Mouse (Mus musculus) ES-Bruce4 (cell line): ENCODE measurements around the gene Olfr1226. TPM values are rescaled to one million over a fixed set of nuclear protein-coding genes. Genes with fewer than 3 reads are reported as not detected.
"Not testable (repeated sequence)": the region's sequence is repeated elsewhere in the genome, so short reads cannot be mapped to it uniquely, and the experiment has no call there.

ENCODE experiments used
- H3K27ac ChIP-seq: 2 replicates; pipeline ENCODE4 v1.5.1; 2012; ENCODE audit warnings: low read length, inconsistent platforms; ENCODE audit not compliant: insufficient read depth
- H3K27me3 ChIP-seq: 2 replicates; pipeline ENCODE4 v1.6.1; 2012; ENCODE audit warnings: mild to moderate bottlenecking, low read length, inconsistent platforms; ENCODE audit not compliant: control insufficient read depth, poor library complexity, insufficient read depth, severe bottlenecking
- H3K36me3 ChIP-seq: 2 replicates; pipeline ENCODE4 v1.6.1; 2012; ENCODE audit warnings: inconsistent platforms, mild to moderate bottlenecking, low read length, moderate library complexity; ENCODE audit not compliant: control insufficient read depth, poor library complexity, insufficient read depth, severe bottlenecking
- H3K4me1 ChIP-seq: one replicate; pipeline ENCODE4 v1.8.1; 2011; ENCODE audit warnings: low read length; ENCODE audit not compliant: control insufficient read depth, insufficient read depth
- H3K4me3 ChIP-seq: 2 replicates; pipeline ENCODE4 v1.5.1; 2011; ENCODE audit warnings: low read depth, mild to moderate bottlenecking, low read length
- H3K9ac ChIP-seq: 2 replicates; pipeline ENCODE4 v1.6.1; 2012; ENCODE audit warnings: low read depth, mild to moderate bottlenecking, inconsistent platforms; ENCODE audit not compliant: poor library complexity, severe bottlenecking
- H3K9me3 ChIP-seq: replicated peaks from 2 replicates; pipeline ENCODE4 v1.6.1; 2012; ENCODE audit warnings: mild to moderate bottlenecking, low read length, inconsistent platforms; ENCODE audit not compliant: control insufficient read depth, poor library complexity, insufficient read depth, severe bottlenecking
- CTCF ChIP-seq: IDR thresholded peaks from one replicate; pipeline ENCODE4 v1.8.1; 2011; ENCODE audit warnings: low read depth, low read length
- EP300 ChIP-seq: IDR thresholded peaks from 2 replicates; pipeline ENCODE4 v1.6.1; 2011; ENCODE audit warnings: low read depth, low read length; ENCODE audit not compliant: insufficient read depth
- POLR2A ChIP-seq: IDR thresholded peaks from one replicate; pipeline ENCODE4 v1.8.1; 2011; ENCODE audit warnings: low read length; ENCODE audit not compliant: insufficient read depth
- polyA plus RNA-seq: library from polyadenylated mRNA; stranded (reverse); fragments of >200 nt; gene quantifications from 2 replicates; pipeline ENCODE4 v1.2.4, GENCODE M21; 2011; ENCODE audit warnings: low read depth; ENCODE audit not compliant: missing spikeins, insufficient read depth, insufficient read length

The Olfr1226 gene
- polyA plus RNA-seq: not detected in 2 replicates

DNA sequence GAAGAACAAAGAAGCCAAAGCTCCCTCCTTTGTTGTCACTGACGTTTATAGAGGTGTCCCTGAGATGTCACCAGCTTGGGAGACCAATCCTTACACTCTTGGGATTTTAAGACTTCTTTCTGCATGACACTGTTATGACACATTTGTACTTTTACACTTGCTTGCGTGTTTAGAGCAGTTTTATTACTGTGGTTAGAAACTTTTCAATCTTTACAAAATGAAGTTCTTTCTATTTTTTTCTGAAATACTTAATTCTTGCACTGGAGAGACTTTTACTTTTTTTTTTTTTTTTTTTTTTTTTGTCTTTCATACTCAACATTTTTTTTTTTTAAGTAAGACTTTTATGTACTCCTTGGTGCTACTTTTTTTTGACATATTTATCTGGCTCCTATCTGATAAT lies at the start of gene Olfr1226:
Olfr1226 (minus strand) TSS at position 101 of the 400 bp plus-strand sequence.
- Histone ChIP-seq H3K36me3 (no peaks in the 10 kb centered on the region), H3K4me3 (no peak within 1 kb of the TSS), H3K9me3 (no peaks in the 10 kb centered on the region), H3K27me3 (no peaks in the 10 kb centered on the region), H3K4me1 (no peaks in the 10 kb centered on the region), H3K9ac (no peak within 1 kb of the TSS), H3K27ac (no peak within 1 kb of the TSS)
- no peak for TF ChIP-seq POLR2A

DNA sequence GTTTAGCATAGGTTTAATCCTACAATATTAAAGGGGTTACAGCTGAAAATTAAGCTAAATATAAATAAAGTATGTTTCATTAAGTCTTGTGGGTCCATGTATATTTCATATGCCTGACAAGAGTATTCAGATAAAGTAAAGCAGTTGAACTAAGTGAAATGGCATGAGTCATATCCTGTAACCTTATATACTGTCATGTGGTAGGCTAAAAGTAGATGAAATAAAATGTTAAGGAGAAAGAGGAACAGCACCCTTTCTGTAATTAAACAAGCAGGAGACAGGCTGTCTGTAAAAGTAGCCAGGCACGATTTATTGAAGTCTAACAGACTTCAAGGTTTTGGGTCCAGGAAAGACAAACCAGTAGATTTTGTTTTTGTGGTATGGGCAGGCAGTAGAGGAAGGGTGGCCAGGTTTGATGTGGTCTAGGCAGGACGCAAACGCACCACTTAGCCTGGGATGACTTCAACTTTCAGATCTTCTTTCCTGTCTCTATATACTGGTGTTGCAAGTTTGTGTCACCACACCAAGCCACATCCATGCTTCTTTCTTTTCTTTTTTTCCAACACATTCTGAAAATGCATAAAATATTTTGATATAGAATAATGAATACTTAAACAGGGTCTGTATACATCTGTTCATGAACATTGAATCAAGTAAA lies 3.4 kb downstream of the Olfr1226 start:
- no peaks in the 10 kb centered on the region for H3K4me1 ChIP-seq
- H3K27ac ChIP-seq: no peak overlapping the region
- H3K36me3 ChIP-seq: no peaks in the 10 kb centered on the region
- no peaks in the 10 kb centered on the region for H3K27me3 ChIP-seq
- no peak overlapping the region for H3K9ac ChIP-seq
- no peaks in the 10 kb centered on the region for H3K9me3 ChIP-seq
- TF ChIP-seq EP300 (no peak), POLR2A (no peak), CTCF (no peak)
- H3K4me3 ChIP-seq: no peak overlapping the region

- TF ChIP-seq POLR2A: no peak
- TF ChIP-seq EP300: no peak
- no peak for TF ChIP-seq CTCF
- Histone ChIP-seq H3K9ac (no peak within 1 kb of the TSS), H3K27me3 (no peaks in the 10 kb centered on the region), H3K4me1 (no peaks in the 10 kb centered on the region), H3K27ac (no peak within 1 kb of the TSS), H3K36me3 (no peaks in the 10 kb centered on the region), H3K4me3 (no peak within 1 kb of the TSS), H3K9me3 (no peaks in the 10 kb centered on the region)
Measured at GRCm38 (mm10) chr2:89174569-89174968, 25.3 kb downstream of the Olfr1226 start, which contains the start of gene Olfr1225. Gene Olfr1225, minus strand, starts transcription at chr2:89174669.

DNA sequence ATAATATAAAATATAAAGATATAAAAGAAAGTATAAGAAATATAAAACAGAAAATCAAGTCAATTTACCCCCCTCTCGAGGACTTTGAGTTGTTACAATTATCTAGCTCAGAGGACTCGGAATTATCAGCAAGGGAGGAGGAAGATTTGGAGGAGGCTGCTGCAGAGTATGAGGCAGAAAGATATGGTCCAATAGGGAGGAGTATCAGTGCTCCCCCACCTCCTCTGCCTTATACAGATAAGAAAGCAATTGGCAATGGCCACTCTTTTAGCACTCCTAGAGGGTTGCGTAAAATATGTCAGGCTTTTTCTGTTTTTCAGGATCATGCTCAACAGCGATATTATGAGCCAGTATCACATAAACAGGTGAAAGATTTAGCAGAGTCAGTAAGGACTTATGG lies 35.1 kb downstream of the Olfr1226 start:
- H3K27me3 ChIP-seq, H3K27ac ChIP-seq: not testable (repeated sequence)

DNA sequence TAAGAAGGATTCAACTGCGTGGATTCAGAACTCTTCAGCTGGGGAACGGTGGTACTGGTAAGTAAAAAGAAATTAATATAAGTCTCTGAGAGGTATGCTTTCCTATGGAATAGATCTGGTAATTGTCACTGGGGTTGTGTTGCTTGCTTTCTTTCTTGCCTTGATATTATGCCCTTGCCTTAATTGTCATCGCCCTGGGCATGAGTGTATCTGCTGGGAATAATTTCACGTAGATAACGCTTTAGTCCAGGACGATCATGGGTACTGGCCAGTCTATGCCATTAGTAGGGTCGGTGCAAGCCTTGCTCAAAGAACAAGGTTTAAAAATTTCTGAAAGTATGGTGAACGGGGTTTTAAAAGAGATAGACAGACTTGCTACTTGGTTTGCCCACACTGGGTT lies 35.9 kb downstream of the Olfr1226 start, which contains the start of gene Olfr1224-ps1:
Olfr1224-ps1 (minus strand) TSS at position 101 of the 400 bp plus-strand sequence.
- not testable (repeated sequence) for H3K27ac ChIP-seq, H3K9ac ChIP-seq, H3K36me3 ChIP-seq, H3K4me1 ChIP-seq, H3K4me3 ChIP-seq, H3K27me3 ChIP-seq, H3K9me3 ChIP-seq

More for the DNA sequence above, 35.1 kb downstream of the Olfr1226 start:
- not testable (repeated sequence) for H3K9me3 ChIP-seq, H3K36me3 ChIP-seq, H3K4me1 ChIP-seq, H3K4me3 ChIP-seq, H3K9ac ChIP-seq

DNA sequence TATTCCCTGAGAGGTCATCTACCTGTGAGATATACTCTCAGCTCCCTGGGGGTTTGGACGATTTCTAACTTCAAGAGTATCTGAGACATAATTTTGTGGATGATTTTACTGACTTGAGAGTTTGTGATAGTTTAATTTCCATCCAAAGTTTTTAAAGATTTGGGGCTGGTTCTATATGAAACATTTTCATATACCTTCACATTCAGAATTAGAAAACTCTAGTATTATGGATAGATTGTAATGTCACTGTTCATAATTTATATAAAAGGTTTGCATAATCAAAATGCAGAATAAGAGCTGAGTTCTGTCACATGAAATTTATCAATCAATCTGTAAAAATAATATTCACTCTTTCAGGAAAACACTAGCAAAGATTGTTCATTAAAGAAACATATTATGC lies 48.4 kb downstream of the Olfr1226 start, which contains the start of gene Olfr1223:
Olfr1223 (minus strand) TSS at position 101 of the 400 bp plus-strand sequence.
- H3K9ac ChIP-seq: no peak within 1 kb of the TSS
- no peak within 1 kb of the TSS for H3K27ac ChIP-seq
- no peak within 1 kb of the TSS for H3K4me3 ChIP-seq
- H3K36me3 ChIP-seq: no peaks in the 10 kb centered on the region
- TF ChIP-seq POLR2A (no peak), EP300 (no peak)
- no peaks in the 10 kb centered on the region for H3K27me3 ChIP-seq
- no peaks in the 10 kb centered on the region for H3K4me1 ChIP-seq
- H3K9me3 ChIP-seq: no peaks in the 10 kb centered on the region

Other genes starting within 250 kb of the Olfr1226 start
- not detected in 2 replicates for gene Olfr1212, start 246.1 kb downstream of the Olfr1226 start, polyA plus RNA-seq
- not detected in 2 replicates for gene Gm13762, start 219.8 kb downstream of the Olfr1226 start, polyA plus RNA-seq
- not detected in 2 replicates for gene Olfr1214, start 207.4 kb downstream of the Olfr1226 start, polyA plus RNA-seq
- not detected in 2 replicates for gene Olfr1215, start 193.1 kb downstream of the Olfr1226 start, polyA plus RNA-seq
- not detected in 2 replicates for gene Olfr1216, start 181.7 kb downstream of the Olfr1226 start, polyA plus RNA-seq
- gene Olfr1217, start 168.0 kb downstream of the Olfr1226 start, polyA plus RNA-seq: not detected in 2 replicates
- not detected in 2 replicates for gene Olfr1218, start 138.9 kb downstream of the Olfr1226 start, polyA plus RNA-seq
- gene Olfr1219, start 116.5 kb downstream of the Olfr1226 start, polyA plus RNA-seq: not detected in 2 replicates
- gene Olfr1220, start 93.2 kb downstream of the Olfr1226 start, polyA plus RNA-seq: not detected in 2 replicates
- gene Olfr1221, start 82.8 kb downstream of the Olfr1226 start, polyA plus RNA-seq: not detected in 2 replicates
- not detected in 2 replicates for gene Olfr1222, start 67.0 kb downstream of the Olfr1226 start, polyA plus RNA-seq
- not detected in 2 replicates for gene Olfr1223, start 48.5 kb downstream of the Olfr1226 start, polyA plus RNA-seq
- gene Olfr1224-ps1, start 36.0 kb downstream of the Olfr1226 start, polyA plus RNA-seq: not detected in 2 replicates
- not detected in 2 replicates for gene Olfr1225, start 25.4 kb downstream of the Olfr1226 start, polyA plus RNA-seq
- gene Olfr1228, start 54.0 kb upstream of the Olfr1226 start, polyA plus RNA-seq: not detected in 2 replicates
- gene Olfr1229, start 88.0 kb upstream of the Olfr1226 start, polyA plus RNA-seq: not detected in 2 replicates
- gene Olfr1230, start 97.2 kb upstream of the Olfr1226 start, polyA plus RNA-seq: not detected in 2 replicates
- not detected in 2 replicates for gene Olfr1231, start 107.0 kb upstream of the Olfr1226 start, polyA plus RNA-seq
- gene Olfr1232, start 129.6 kb upstream of the Olfr1226 start, polyA plus RNA-seq: not detected in 2 replicates
- gene Olfr1233, start 142.3 kb upstream of the Olfr1226 start, polyA plus RNA-seq: not detected in 2 replicates
- not detected in 2 replicates for gene Olfr1234, start 164.8 kb upstream of the Olfr1226 start, polyA plus RNA-seq
- gene Olfr1238, start 209.6 kb upstream of the Olfr1226 start, polyA plus RNA-seq: not detected in 2 replicates
- not detected in 2 replicates for gene Olfr1239, start 220.4 kb upstream of the Olfr1226 start, polyA plus RNA-seq
- not detected in 2 replicates for gene Olfr1240, start 243.0 kb upstream of the Olfr1226 start, polyA plus RNA-seq